Mouse (Mus musculus) small intestine, adult 2 months (tissue): ENCODE data around the gene Spats2l.

Experiments used
- CTCF ChIP-seq: fragments of 200-500 bp; IDR thresholded peaks from 2 replicates; pipeline ENCODE4 v1.5.1; 2012; ENCODE audit warnings: low read depth, mild to moderate bottlenecking, control low read depth, inconsistent platforms, low read length, moderate library complexity, mixed read lengths; ENCODE audit not compliant: insufficient replicate concordance, insufficient read length; ENCODE audit errors: extremely low read depth
- POLR2A ChIP-seq: fragments of 200-500 bp; IDR thresholded peaks from 2 replicates; pipeline ENCODE4 v1.6.1; 2012; ENCODE audit warnings: low read depth, mild to moderate bottlenecking, control low read depth, inconsistent platforms, low read length, moderate library complexity

DNA sequence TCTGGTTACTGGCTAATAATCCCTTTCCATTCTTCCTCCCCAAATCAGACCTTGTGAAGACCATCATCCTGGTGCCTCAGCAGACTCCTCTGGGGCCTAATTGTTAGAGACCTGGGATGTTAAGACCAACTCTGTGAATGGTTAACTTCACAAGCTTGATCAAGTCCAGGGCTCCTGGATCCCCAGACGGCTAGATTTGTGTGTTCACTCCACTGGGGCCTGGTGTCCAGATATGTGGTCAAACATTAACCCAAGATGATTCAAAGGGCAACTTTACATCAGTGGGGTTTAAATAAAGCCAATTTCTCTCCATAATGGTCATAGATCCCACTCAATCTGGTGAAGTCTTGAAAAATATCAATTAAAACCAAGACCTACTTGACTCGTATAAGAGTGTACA lies 31.7 kb upstream of the Spats2l start:
- TF ChIP-seq CTCF (no peak), POLR2A (no peak)
